Mouse (Mus musculus): Measurements from ENCODE around the gene Lta. TPM values are rescaled to one million over a fixed set of nuclear protein-coding genes. Genes with fewer than 3 reads are reported as not detected.
A peak's percentile ranks its signal among the peaks of the same experiment; 100 is the strongest.

Lta gene
- polyA plus RNA-seq, 1 experiment from 2014 or later, result 0.06 TPM

GRCm38 (mm10) chr17:35225456-35225855 lies 20.3 kb upstream of the Lta start:
- ATAC-seq (ENCODE audit: insufficient read depth), result no peak
- Histone ChIP-seq H3K4me3 (replicated peaks) (no peak overlapping the region), H3K36me3 (replicated peaks) (peaks cover 47% of the 10 kb centered on the region), H3K27me3 (no peaks in the 10 kb centered on the region), H3K9me3 (replicated peaks) (no peaks in the 10 kb centered on the region), H3K4me2 (no peak overlapping the region), H3K9ac (no peak overlapping the region), H3K4me1 (replicated peaks) (peaks cover 25% of the 10 kb centered on the region), H3K27ac (replicated peaks) (no peak overlapping the region)
- 85% methylated on average over 5 of the region's 5 CpGs for WGBS (ENCODE audit: insufficient replicate concordance)

GRCm38 (mm10) chr17:35224641-35225040 lies 19.5 kb upstream of the Lta start:
- no peak overlapping the region for H3K9ac ChIP-seq
- peaks cover 43% of the 10 kb centered on the region for H3K36me3 ChIP-seq (replicated peaks)
- H3K4me2 ChIP-seq, result no peak overlapping the region
- no peak overlapping the region for H3K27ac ChIP-seq (replicated peaks)
- H3K4me3 ChIP-seq (replicated peaks), result no peak overlapping the region
- peaks cover 33% of the 10 kb centered on the region for H3K4me1 ChIP-seq (replicated peaks)
- WGBS (ENCODE audit: insufficient replicate concordance), result 77% methylated on average over 4 of the region's 4 CpGs
- no peak for ATAC-seq (ENCODE audit: insufficient read depth)
- H3K27me3 ChIP-seq, result no peaks in the 10 kb centered on the region
- no peaks in the 10 kb centered on the region for H3K9me3 ChIP-seq (replicated peaks)

GRCm38 (mm10) chr17:35222299-35222698 lies 17.1 kb upstream of the Lta start:
- peak overlapping the region; percentile 53; the same call in 1 of the 2 replicates for H3K27ac ChIP-seq (replicated peaks)
- H3K4me1 ChIP-seq (replicated peaks), result peaks cover 52% of the 10 kb centered on the region
- no peaks in the 10 kb centered on the region for H3K9me3 ChIP-seq (replicated peaks)
- 46% methylated on average over 6 of the region's 6 CpGs for WGBS (ENCODE audit: insufficient replicate concordance)
- ATAC-seq (ENCODE audit: insufficient read depth), result no peak
- H3K4me3 ChIP-seq (replicated peaks), result no peak overlapping the region
- H3K27me3 ChIP-seq, result no peaks in the 10 kb centered on the region
- H3K4me2 ChIP-seq, result no peak overlapping the region; the same call in 1 of the 2 replicates
- H3K9ac ChIP-seq, result no peak overlapping the region
- peaks cover 21% of the 10 kb centered on the region for H3K36me3 ChIP-seq (replicated peaks)

- Histone ChIP-seq H3K9me3 (replicated peaks) (no peaks in the 10 kb centered on the region), H3K27ac (replicated peaks) (peak within 1 kb of the TSS; percentile 61), H3K27me3 (0 out of 2 replicates have a peak, but pooled peaks cover 2% of the 10 kb centered on the region), H3K36me3 (replicated peaks) (peaks cover 19% of the 10 kb centered on the region), H3K4me3 (replicated peaks) (no peak within 1 kb of the TSS), H3K4me2 (0 out of 2 replicates have a peak within 1 kb of the TSS, but pooled peaks have one; percentile 10), H3K4me1 (replicated peaks) (peaks cover 43% of the 10 kb centered on the region), H3K9ac (no peak within 1 kb of the TSS)
- ATAC-seq (ENCODE audit: insufficient read depth), result no peak
- 56% methylated on average over 28 of the region's 28 CpGs for WGBS (ENCODE audit: insufficient replicate concordance)
Measured at GRCm38 (mm10) chr17:35220156-35220952, 15.2 kb upstream of the Lta start, which contains the start of gene Gm16181. Gene Gm16181, plus strand, starts transcription at chr17:35220834.

GRCm38 (mm10) chr17:35219601-35220041 lies 14.5 kb upstream of the Lta start:
- peaks cover 13% of the 10 kb centered on the region; the same call in 1 of the 2 replicates for H3K36me3 ChIP-seq (replicated peaks)
- 0 out of 2 replicates have a peak, but pooled peaks cover 3% of the 10 kb centered on the region for H3K27me3 ChIP-seq
- peaks cover 44% of the 10 kb centered on the region for H3K4me1 ChIP-seq (replicated peaks)
- H3K9me3 ChIP-seq (replicated peaks), result no peaks in the 10 kb centered on the region
- no peak for ATAC-seq (ENCODE audit: insufficient read depth)
- no peak overlapping the region for H3K4me2 ChIP-seq
- H3K27ac ChIP-seq (replicated peaks), result peak overlapping the region; percentile 61
- H3K4me3 ChIP-seq (replicated peaks), result no peak overlapping the region
- H3K9ac ChIP-seq, result no peak overlapping the region
- WGBS (ENCODE audit: insufficient replicate concordance), result 11% methylated on average over 6 of the region's 6 CpGs

GRCm38 (mm10) chr17:35218516-35219193 lies 13.5 kb upstream of the Lta start:
- Histone ChIP-seq H3K36me3 (replicated peaks) (peaks cover 13% of the 10 kb centered on the region; the same call in 1 of the 2 replicates), H3K9me3 (replicated peaks) (no peaks in the 10 kb centered on the region), H3K4me2 (peak overlapping the region; percentile 34), H3K4me1 (replicated peaks) (peaks cover 47% of the 10 kb centered on the region), H3K4me3 (replicated peaks) (no peak overlapping the region), H3K27ac (replicated peaks) (peak overlapping the region; percentile 61), H3K9ac (no peak overlapping the region), H3K27me3 (0 out of 2 replicates have a peak, but pooled peaks cover 3% of the 10 kb centered on the region)
- WGBS (ENCODE audit: insufficient replicate concordance), result 14% methylated on average over 18 of the region's 18 CpGs
- peak; percentile 51; the same call in 1 of the 2 replicates for ATAC-seq (ENCODE audit: insufficient read depth)

GRCm38 (mm10) chr17:35213071-35213470 lies 7.9 kb upstream of the Lta start:
- Histone ChIP-seq H3K9ac (no peak overlapping the region), H3K4me2 (no peak overlapping the region), H3K4me3 (replicated peaks) (no peak overlapping the region), H3K27ac (replicated peaks) (no peak overlapping the region), H3K36me3 (replicated peaks) (no peaks in the 10 kb centered on the region), H3K27me3 (peaks cover 9% of the 10 kb centered on the region), H3K9me3 (replicated peaks) (no peaks in the 10 kb centered on the region), H3K4me1 (replicated peaks) (peaks cover 8% of the 10 kb centered on the region)
- ATAC-seq (ENCODE audit: insufficient read depth), result no peak
- WGBS (ENCODE audit: insufficient replicate concordance), result 69% methylated on average over 5 of the region's 5 CpGs

- WGBS (ENCODE audit: insufficient replicate concordance), result 61% methylated on average over 3 of the region's 3 CpGs
- Histone ChIP-seq H3K4me1 (replicated peaks) (peaks cover 4% of the 10 kb centered on the region; the same call in 1 of the 2 replicates), H3K9me3 (replicated peaks) (no peaks in the 10 kb centered on the region), H3K9ac (no peak overlapping the region), H3K27me3 (peaks cover 9% of the 10 kb centered on the region), H3K4me3 (replicated peaks) (no peak overlapping the region), H3K4me2 (no peak overlapping the region), H3K36me3 (replicated peaks) (no peaks in the 10 kb centered on the region), H3K27ac (replicated peaks) (no peak overlapping the region)
- ATAC-seq (ENCODE audit: insufficient read depth), result no peak
Measured at GRCm38 (mm10) chr17:35210593-35210992, 5.4 kb upstream of the Lta start.

- Histone ChIP-seq H3K4me2 (no peak overlapping the region), H3K27me3 (peaks cover 12% of the 10 kb centered on the region), H3K4me3 (replicated peaks) (no peak overlapping the region), H3K36me3 (replicated peaks) (no peaks in the 10 kb centered on the region), H3K27ac (replicated peaks) (no peak overlapping the region), H3K9me3 (replicated peaks) (no peaks in the 10 kb centered on the region), H3K9ac (no peak overlapping the region), H3K4me1 (replicated peaks) (peaks cover 4% of the 10 kb centered on the region; the same call in 1 of the 2 replicates)
- WGBS (ENCODE audit: insufficient replicate concordance), result 35% methylated on average over 12 of the region's 12 CpGs
- ATAC-seq (ENCODE audit: insufficient read depth), result no peak
Measured at GRCm38 (mm10) chr17:35209785-35210535, 4.8 kb upstream of the Lta start.

GRCm38 (mm10) chr17:35205380-35205769 lies 224 bp upstream of the Lta start:
- peaks cover 55% of the 10 kb centered on the region for H3K27me3 ChIP-seq
- H3K4me3 ChIP-seq (replicated peaks), result no peak overlapping the region
- H3K27ac ChIP-seq (replicated peaks), result no peak overlapping the region
- no peaks in the 10 kb centered on the region for H3K36me3 ChIP-seq (replicated peaks)
- no peaks in the 10 kb centered on the region for H3K9me3 ChIP-seq (replicated peaks)
- H3K4me2 ChIP-seq, result no peak overlapping the region
- peaks cover 8% of the 10 kb centered on the region; the same call in 1 of the 2 replicates for H3K4me1 ChIP-seq (replicated peaks)
- no peak for ATAC-seq (ENCODE audit: insufficient read depth)
- 49% methylated on average over 10 of the region's 10 CpGs for WGBS (ENCODE audit: insufficient replicate concordance)
- H3K9ac ChIP-seq, result no peak overlapping the region
